Mouse (Mus musculus) cerebellum, adult 11-12 months (tissue): ENCODE measurements around the gene Hdac4.

ENCODE experiments used
- DNase-seq: peaks from one replicate; pipeline ENCODE4 v3.0.0; 2022

Gene Hdac4

DNA sequence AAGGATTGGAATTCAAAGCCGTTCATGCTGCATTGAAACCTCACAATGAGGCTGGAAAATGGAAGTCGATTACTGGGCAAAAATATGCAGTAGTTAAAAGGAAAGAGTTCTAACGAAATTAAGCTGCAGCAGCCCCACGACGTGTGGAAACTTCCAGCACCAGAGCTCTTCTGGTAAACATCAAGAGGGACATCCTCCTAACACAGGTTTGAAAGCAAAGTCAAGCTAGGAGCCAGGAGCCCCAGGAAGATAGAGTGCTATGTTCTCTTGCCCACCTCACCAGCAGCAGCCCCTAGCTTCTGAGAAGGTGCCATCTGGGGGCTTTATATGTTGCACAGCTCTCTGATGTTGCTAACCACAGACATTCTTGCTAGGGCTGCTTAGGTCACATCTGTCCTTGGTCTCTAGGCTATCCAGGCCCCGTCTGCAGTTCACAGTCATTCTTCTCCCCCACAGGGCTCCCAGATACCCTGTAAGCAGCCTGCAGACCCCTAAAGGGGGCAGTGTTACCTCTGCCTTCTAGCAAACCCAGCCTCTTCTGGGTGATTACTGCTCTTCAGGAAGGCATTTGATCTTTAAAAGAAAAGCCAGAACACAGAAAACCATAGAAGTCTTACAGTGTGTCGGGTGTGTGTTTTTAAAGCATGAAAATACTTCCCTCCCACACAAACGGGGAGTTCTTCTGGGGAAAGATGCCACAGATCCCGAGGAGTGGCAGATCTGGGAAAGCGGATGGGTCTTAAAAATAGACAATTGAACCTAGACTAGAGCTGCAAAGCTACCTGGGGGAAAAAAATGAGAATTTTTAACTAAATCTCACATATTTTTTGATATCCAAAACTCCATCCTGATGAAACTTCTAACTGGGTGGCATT, 17.2 kb downstream of the Hdac4 start:
- DNase-seq, result peak; percentile 27

DNA sequence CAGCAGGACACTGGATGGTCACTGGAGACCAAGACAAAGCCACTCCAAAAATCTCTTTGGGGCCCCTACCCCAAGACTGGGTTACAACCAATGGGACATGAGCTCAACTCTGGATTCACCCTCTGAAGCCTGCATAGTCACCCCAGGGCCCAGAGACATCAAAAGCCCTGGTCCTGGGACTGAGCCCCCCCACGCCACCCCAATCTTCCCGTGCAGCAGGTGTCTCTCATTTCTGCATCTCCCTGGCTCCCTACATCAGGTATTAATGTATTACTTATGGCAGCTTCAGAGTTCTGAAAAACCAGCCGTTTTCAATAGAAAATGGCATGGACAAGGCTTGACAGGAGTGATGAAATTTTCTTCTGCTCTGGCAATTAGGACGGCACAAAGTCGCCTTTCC, 17.9 kb downstream of the Hdac4 start:
- DNase-seq, result peak; percentile 26

DNA sequence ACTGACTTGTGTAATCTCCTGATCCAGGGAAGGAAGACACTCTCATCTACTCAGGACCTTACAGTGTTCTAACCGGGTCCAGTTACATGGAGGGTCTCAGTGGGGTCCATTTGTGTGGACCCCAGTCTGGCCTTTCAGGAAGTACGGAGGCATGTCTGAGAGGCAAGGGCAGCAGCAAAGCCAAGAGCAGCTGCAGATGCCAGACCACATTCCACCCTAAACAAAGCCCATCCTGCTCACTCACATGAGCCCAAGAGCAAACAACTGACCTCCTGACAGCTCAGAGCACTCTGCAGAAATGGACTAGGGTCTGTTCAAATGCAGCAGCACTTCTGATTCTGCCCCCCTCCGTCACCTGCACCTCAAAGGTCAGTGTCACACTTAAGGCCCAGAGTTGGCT, 18.3 kb downstream of the Hdac4 start:
- no peak for DNase-seq

DNA sequence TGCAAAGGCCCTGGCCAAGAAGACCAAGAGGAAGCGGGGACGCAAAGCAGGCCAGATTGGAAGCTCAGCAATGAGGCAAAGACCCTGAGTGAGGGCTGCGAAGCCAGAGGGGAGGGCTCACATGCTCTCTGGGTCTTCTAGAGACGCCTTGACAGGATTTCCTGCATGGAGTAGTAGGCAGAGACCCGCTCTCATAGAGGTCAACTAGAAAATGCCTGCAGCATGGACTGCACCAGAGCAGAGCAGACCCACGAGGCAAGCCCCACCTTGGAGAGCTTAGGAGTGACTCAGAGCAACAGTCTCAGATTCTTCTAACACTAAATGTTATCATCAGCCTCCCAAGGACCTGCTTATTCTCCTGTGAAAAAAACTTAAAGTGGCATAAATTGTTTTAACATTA, 20.2 kb downstream of the Hdac4 start:
- no peak for DNase-seq

DNA sequence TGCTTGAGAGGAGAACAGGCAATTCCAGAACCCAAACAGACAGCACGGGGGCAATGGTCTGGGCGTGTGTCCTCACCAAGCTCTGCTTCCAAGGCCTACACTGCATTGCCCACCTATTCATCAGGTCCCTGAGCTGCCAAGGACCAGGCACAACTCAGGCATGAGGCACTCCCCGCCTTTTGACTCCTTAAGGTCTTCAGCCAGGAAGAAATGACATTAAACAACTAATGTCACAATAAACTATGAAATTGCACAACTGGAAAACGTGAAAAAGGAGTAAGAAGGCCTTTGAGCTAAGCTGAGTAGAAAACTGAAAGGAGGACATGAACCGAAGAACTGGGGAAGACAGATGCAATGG, 20.6 kb downstream of the Hdac4 start:
- DNase-seq, result no peak

DNA sequence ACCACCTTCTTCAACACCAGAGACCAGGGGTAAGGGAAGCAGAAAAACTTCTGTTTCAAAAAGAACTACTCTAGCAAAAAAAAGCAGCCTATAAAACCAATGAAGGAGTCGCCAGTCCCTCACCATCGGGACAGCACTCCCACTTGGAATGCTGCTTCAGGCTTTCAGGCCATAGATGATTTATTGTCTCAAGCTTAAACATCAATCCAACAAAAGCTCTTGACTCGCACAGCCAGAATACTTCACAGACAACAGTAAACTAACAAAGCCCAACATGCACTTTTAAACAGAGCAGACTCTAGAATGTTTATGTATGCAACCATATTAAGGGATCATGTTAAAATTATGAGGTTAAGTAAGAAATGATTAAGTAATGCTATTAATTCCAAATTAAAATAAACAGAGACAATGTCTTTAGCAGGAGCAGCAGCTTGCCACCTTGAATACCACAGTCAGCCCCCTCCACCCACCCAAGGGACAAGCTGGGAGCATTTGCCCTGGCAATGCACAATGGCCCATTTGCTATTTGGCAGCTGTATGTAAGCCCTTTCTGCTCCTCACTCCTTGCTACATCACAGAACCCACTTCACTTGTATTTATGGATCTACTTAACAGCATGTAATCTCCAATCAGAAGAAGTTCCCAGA, 21.1 kb downstream of the Hdac4 start:
- DNase-seq, result no peak

DNA sequence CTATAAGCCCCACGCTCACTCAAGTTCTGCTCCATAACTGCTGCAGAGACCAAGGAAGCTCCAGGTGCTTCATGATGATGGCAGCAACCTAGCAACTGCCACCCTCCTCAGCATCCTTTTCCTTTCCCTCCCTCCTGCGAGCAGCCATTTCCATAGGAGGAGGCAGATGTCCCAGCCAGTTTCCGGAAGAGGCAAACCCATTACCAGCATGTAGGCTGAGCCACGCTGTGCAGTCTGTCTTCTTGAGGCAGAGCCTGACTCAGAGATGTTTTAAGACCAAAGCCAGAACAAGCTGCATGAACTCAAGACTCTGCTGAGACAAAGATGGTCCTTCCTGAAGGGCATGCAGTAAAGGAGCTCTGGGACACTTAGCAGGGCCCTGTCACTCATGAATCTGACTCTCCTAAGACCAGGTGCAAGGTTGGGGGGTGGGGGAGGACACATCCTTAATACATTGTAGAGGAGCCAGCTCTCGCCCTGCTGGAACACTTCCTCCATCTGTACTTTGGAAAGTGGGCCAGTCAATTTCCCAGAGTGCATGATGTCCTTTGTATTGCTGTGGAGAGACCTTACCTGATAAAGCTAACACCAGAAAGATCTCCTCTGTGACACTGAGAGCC, 24.8 kb downstream of the Hdac4 start:
- peak; percentile 72 for DNase-seq

DNA sequence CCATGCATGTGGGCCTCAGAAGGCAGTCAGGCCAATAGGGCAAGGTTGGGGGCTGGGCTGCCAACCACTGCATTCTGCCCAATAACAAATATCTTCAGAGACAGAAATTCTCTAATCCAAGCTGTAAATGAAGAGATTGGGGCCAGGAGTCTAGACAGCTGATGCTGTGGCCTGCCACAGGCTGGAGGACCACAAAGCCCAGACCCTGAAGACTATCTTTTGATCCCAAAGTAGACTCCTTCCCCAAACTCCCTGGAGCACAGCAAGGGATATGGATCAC, 25.8 kb downstream of the Hdac4 start:
- no peak for DNase-seq

DNA sequence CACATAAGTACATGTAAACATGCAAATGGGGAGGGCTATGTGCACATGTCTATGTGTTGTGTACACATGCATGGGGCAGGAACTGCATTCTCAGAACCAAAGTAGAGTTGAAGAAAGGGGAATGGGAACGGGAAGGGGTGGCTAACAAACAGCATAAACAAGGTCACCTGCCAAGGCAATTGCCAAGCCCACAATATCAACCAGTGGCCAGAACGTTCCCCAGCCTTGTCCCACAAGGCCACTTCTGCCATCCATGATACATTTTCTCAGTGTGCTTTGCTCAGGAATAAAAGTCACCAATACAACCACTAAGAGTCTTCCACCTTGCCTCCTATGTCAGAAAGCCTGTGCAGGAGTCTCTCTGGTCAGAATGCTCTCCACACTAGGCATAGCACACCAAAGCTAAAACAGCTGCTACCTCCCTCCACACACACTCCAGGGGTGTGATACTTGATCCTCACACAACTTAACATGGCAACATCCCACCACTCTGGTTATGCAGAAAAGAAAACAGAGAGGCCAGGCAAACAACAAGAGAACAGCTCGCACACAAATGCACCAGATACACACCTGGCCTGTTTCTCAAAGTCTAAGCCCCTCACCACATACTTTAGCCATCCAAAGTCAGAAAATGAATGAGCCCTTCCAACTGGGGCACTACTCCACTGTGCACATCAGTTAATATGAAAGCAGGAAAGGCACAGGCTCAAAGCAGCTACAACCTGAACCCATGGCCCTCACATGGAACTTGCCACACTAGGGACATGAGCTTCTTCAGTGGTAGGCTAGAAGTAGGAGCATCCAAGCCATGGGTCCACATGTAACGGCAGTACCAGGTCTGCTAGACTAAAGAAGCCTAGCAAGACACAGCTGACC, 26.4 kb downstream of the Hdac4 start:
- no peak for DNase-seq

DNA sequence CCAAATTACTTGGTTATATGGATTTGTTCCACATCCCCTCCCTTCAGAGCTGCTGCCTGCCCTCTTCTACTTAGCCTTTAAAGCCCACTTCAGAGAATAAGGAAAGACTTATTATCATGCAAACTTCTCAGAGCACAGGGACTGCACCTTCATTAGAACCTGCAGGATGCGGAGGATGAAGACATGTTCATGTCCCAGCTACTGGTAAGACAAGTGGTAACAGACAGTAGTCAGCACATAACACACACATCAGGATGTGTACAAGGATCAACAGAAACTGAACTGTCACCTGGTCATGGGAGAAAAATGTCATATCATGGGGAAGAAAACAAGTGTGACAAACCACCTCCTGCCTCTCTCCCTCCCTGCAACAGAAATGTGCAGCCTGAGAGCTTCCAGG, 31.6 kb downstream of the Hdac4 start:
- DNase-seq, result no peak

DNA sequence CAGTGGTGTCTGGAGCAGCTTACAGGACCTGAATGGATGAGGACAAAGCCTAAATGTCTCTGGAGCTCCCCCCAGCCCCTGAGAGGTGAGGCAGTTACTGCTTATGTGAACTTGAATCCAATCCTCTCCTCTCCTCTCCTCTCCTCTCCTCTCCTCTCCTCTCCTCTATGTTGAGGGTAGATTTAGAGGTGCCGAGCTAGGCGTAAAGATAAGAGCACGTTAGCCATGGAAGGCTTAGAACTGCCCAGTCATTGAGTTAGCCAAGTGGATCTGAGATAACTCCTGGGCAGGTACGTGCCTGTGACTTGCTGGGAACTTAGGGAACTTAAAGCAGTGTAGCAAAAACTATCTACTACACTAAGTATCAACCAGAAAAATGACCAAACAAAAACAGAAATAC, 35.7 kb downstream of the Hdac4 start:
- no peak for DNase-seq

DNA sequence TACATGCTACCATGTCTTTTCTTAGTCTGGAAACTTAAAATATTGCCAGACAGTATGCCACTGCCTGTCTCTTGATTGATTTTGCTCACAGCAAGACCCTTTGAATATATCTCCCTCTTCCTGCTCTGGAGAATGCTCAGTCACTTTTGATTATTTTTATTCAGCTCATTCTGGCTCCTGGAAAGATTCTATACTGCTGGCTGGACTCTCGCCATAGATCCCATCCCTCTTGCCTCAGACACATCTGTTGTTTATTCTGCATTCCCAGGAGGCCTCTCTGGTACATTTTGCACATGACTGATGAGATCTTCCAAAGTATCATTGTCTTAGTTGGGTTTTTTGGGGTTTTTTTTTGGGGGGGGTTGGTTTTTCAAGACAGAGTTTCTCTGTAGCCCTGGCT, 45.3 kb downstream of the Hdac4 start:
- DNase-seq, result no peak

DNA sequence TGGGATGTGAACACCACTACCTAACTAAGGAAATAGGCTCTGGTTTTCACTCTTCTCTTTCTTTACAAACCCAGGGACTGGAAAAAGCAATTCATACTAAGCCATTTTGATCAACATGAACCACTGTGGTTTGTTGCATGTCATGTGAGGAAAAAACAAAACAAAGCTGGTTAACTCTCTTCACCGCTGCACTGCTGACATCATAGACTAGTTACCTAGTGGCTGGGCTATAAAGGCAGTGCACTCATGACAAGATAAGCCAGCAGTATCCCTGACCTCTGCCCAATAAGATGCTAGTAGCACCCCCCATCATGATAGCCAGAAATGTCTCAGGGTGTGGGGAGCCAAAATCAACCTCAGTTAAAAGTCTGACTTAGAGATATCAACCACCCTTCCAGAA, 47.0 kb downstream of the Hdac4 start:
- DNase-seq, result no peak

DNA sequence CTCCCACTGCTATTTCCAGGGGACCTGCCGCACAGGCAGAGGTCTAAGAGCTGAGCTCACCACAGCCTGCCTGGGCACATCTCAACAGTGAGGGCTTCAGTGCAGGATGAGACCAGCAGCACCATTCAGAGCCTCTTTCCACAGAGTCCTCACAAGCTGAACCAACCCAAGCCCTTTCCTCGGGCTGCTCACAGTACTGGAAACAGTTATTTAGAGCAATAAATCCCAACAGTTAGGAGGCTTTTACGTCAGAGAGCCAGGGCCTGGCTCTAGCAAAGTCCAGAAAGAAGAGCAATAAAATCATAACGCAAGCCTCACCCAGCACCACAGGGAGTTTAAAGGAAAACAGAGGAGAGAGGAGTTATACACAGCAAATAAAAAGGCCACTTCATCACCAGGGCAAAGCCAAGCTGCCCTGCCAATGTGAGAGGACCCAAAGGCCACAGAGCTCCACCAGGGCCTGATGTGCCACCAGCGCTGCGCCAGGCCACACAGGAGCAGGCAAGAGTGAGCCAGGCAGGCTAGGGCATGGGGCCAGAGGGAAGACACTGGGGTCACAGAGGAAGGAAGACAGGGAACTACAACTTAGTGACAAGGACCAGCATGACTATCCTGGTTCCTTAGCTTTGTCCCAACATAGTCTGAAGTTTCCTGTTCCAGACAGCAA, 50.5 kb downstream of the Hdac4 start:
- no peak for DNase-seq

DNA sequence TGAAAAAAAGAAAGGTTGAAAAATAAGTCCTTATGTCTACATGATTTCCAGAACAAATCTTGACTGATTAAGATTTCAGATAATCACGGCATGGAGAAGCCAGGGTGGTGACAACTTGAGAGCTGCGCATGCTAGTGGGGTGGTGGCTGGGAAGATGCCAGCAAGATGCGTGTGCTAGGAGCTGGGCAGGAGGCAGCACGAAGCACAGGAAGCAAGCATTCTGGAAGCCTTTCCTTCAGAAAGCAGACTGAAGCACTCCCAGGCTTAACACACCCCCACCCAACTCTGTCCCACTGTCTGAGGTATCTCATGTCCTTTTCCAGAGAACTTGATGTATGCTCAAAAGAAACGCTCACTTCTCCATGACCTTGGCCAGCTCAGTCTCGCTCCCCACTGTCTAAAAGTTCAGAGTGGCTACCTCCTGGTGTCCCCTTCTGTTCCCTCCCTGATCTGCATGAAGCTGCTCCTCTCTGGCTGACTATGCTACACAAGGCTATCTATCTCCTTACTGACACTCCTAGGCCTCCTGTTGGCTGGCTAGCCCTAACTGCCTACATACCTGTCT, 52.1 kb downstream of the Hdac4 start:
- no peak for DNase-seq

DNA sequence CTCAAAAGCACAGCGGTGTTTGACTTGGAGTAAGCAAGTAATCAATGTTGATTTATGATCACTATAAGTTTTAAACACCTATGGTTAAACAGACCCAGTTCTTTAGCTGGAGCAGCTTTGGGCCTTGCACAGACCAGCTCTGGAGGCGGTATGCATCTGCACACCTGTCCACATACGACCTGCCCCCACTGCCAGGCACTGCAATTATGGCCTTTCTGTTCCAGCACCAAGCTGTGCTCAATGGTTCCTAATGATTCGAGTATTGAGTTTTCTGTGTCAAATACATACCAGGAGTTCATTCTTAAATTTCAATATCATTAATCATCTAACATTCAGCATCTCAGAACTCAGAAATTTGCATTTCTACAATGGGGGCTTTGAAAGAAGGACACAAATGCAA, 52.7 kb downstream of the Hdac4 start:
- DNase-seq, result no peak

DNA sequence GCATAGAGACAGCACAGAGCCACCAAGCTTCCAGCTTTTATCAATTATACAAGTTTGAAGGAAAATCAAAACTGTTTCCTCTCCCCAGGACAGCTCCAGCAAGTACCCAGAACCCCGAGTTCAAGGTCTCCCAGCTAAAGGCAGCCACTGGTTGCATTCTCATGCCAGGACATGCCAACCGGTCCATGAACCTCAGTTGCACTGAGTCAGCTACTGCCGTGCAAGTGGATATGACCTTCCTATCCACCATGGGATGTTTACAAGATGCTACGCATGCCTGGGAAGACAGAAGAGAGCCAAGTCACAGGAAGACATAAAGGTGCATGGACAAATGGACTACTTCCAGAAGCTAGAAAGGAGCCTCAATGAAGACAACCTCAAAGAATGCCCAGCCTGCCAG, 56.5 kb downstream of the Hdac4 start:
- no peak for DNase-seq

DNA sequence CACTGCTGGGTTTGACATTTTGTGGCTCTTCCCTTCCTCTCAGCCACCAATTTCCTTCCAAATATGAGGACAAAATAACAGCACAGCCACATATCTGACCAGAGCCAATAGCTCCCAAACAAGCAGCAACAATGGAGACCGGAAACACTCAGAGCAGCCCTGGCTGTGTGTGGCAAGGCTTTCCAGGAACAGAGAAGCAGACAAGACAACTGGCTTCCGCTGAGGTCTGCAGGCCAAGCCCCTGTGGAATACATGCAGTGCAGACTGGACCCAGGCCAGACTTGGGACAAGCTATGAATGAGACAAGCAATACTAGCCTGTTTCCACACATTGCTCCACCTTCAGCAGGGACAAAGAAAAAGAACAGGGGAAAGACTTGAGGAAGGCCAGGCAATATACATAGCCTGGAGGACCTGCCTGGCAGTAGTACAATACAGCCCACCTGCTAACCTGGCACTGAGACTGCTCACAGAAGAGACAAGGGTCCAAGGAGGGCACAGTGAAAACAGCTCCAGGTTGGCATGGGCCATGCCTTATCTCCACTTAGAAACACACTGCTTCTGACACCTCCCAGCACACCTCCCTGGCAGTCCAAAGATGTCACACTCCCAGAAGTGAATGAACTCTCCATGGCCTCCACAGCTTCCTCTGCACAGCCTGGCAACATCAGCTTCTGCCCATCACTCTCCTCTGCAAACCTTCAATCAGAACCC, 58.2 kb downstream of the Hdac4 start:
- peak; percentile 64 for DNase-seq

DNA sequence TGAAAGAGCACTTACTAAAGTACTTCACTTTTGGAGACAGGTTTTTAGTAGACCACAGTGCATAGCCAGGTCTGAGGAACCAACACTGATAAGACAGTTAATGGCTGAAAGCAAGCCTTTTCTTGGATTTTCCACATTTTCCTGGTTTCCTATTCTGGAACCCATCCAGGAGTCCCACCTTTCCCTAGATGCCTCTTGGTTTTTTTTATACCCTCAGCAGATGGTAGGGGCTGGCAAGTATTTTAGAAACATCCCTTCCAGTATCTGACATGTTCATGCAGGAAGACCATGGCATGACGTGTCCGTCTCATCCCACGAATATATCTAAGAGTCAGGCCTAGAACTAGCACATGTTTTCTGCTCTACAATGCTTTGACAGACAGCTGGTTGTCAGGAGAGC, 59.1 kb downstream of the Hdac4 start:
- no peak for DNase-seq

DNA sequence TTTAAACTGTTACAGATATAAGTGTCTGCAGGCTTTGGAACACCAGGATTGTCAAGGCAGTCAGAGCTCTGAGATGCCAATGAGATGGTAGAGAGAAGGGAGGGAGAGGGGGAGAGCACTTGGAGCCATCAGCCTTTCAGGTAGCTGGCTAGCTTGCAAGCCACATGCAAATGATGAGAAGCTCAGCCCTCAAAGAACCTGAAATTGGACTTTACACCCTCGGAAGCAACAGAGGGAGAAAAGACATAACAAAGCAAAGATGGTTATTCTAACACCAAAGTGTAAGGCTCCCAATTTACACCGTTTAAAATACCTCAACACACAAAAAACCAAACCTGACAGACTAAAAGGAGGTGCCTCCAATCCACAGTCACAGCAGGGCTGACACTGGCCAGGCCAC, 63.3 kb downstream of the Hdac4 start:
- no peak for DNase-seq

DNA sequence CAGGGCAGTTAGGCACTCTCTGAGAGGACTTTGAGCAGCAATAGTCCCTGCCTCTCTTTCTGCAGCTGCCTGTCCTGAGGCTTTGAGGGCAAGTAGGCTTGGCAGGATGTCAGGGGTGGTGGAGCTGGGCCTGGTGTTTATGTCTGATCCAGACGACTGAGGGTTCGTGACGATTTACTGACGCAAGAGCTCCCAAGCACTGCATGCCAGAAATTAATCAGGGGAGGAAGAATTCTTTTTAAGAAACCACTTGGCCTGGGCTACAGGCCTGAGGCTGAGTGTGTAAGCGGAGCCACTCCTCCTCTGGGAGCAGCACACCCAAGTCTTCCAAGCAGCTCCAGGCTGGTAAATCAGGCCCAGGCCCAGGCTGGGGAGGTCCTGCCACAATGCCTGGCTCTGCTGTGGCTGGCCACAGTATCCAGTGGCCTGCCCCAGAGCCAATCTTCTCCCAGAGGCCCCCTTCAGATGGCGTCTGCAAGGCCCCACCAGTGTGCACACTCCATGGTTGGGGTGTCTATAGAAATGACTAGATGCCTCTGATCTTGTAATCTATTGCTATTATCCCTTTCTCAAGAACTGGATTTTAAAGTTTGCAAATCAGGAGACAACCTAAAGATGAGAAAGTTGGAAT, 64.9 kb downstream of the Hdac4 start:
- no peak for DNase-seq

DNA sequence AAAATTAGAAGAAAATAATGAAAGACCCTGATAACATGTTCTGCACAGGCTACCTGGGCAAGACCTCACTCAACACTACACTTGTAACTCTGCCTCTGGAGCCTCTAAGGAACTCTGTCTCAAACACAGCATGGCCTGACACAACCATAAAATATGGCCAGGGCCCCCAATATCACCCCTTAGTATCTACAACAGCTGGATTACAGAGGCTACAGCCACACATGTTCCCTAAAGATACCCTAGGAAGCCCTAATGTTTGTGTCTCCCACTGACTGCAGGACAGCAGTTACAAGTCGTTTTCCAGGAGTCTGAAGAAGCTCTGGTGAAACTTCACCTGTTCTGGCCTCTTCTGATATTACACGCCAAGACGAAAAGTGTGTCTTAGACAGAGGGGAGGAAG, 65.7 kb downstream of the Hdac4 start:
- DNase-seq, result no peak
